Mouse (Mus musculus) 3134 (cell line): Measurements from ENCODE around the gene Rmdn3.

Experiments used
- DNase-seq: peaks from one replicate; pipeline ENCODE4 v3.0.0-alpha.2; 2011; ENCODE audit warnings: low spot score; ENCODE audit not compliant: insufficient read length; ENCODE audit errors: extremely low read depth

Rmdn3 gene

GRCm38 (mm10) chr2:119156681-119157572 lies at the start of gene Rmdn3:
Gene Rmdn3, minus strand, starts transcription at chr2:119157034.
- peak; percentile 91 for DNase-seq

DNA sequence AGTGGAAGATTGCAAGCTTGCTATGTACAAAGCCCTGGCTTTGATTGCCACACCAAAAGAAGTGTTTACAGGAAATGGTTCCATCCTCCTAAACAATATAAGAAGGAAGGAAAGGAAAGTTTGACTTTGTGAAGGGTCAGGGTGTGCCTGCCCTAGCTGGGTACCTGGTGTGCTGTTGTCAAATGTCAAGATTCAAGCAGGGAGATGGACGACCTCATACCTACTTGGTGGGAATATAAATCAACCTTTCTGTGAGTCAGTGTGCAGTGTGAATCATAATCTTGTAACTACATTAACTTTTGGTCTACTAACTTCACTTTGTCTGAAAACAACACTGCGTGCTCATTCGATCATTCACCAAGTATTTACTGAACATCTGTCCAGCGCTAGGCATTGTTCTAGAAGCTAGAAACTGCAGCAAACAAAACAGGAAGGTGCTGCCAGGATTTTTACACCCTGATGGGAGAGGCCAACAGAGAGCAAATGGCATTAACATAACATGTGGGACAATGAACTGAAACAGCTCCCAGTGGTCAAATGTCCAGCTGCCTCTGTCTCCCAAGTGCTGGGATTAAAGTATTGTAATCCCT lies 47.1 kb upstream of the Rmdn3 start:
- DNase-seq: no peak

DNA sequence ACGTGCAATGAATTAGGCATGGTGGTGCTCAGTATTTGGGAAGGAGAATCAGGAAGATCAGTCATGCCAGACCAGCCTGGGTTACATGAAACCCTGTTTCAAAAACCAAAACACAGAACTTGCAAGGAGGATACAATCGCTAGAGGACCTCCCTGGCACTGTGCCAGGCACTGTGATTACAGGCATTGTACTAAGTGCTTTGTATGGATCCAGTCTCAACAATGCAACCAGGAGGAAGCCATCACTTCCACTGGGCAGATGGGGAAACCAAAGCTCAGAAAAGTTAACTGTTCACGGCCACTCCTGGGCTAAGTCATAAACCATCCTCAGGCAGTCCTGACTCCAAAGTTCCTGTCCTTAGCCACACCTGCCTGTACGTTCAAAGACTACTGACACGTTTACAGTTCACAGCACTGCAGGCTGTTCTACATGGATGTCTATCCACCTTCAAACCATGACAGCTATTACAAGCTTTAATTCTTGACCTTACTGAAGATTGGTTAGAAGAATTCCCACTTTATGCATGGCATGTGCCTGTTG lies 46.1 kb upstream of the Rmdn3 start:
- DNase-seq: no peak

DNA sequence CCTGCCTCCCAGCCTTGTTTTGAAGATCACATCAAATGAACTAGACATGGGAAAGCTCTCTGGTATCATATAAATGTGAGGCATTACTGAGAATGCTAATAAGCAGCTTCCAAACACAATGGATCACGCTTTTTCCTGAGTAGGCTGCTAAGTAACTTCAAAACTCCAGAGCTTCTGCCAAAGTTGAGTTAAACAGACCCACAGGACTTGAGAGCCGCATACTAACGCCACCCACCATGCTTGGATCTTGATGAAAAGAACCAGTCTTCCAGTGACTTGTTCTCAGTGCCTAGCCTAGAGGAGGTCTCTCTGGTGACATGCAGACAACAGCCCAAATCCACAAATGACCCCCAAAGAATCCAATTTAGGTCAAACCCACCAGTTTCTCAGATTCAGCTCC lies 42.1 kb upstream of the Rmdn3 start:
- DNase-seq: no peak

GRCm38 (mm10) chr2:119198049-119198448 lies 41.2 kb upstream of the Rmdn3 start:
- DNase-seq: no peak

- no peak for DNase-seq
Observed at GRCm38 (mm10) chr2:119197493-119197892, 40.7 kb upstream of the Rmdn3 start.

- DNase-seq: no peak
Observed at GRCm38 (mm10) chr2:119196316-119197108, 39.7 kb upstream of the Rmdn3 start.

DNA sequence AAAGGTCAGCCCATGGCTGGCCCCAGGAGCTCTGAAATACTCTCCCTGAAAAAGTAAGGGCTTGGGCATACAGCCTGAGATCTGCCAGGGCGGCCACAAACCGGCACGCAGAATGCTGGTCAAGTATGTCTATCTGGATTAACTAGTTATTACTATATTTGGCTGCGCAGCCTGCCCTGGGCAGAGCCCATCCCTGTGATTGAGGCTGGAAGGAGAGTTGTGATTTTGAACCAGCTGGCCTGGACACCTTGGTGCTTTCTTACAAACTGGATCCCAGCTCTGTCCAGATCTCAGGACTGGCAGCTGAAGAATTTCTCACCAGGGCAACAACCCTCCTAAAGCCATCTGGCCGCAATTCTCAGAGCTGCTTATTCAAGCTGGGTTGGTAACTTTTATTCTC lies 37.3 kb upstream of the Rmdn3 start:
- no peak for DNase-seq

- DNase-seq: no peak
Observed at GRCm38 (mm10) chr2:119190969-119191368, 34.1 kb upstream of the Rmdn3 start.

- DNase-seq: peak; percentile 69
Observed at GRCm38 (mm10) chr2:119189029-119189710, 32.3 kb upstream of the Rmdn3 start.

DNA sequence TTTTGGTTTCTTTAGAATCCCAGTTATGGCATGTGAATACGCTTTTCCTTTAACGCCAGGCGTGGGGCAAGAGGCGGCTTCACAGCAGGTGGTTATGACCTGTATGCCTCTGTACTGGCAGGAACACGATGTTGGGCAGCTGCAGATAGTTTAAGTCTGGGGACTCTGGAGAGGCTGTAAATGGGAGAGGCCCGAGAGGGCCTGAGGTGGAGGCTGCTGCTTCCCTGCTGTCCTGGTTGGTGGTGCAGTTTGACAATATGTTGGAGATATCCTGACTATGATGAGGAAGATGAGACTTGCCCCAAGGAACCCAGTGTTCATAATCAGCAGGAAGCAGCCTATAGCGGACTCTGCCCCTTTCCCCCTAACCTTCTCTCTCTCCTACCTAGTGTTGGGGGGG lies 26.1 kb upstream of the Rmdn3 start:
- no peak for DNase-seq

GRCm38 (mm10) chr2:119177384-119177939 lies 20.6 kb upstream of the Rmdn3 start:
- no peak for DNase-seq

DNA sequence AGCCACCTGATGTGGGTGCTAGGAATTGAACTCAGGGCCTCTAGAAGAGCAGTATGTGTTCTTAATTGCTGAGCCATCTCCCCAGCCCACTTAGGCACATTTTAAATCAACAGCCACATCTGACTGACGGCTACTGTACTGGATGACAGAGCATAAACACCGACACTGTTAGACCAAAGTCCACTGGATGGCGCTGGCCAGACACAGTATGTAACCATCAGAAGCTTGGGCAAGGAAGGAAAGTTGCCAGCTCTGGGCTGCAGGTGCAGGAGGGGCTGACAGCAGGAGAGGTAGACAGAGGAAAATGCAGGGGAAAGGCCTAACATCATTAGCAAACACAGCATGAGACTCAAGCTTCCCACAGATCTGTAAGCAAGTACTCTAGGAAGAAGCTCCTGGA lies 19.9 kb upstream of the Rmdn3 start:
- DNase-seq: no peak

DNA sequence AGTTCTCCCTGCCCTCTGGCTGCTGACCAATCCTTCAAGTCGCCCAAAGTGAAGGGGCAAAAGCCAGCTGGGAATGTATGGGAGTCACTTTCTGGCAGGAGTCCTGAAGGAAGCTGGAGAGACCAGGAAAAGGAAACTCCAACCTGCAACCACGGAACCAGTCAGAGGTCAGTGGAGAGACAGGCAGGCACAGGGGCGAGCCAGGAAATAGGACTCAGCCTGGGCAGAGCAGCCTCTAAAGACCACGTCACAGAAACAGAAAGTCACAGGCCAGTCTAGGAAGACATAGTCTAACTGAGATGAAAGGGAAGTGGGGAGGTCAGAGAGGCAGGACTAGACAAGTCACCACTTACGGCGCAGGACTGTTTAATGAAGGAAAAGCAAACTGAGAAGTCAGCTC lies 18.8 kb upstream of the Rmdn3 start:
- peak; percentile 82 for DNase-seq

DNA sequence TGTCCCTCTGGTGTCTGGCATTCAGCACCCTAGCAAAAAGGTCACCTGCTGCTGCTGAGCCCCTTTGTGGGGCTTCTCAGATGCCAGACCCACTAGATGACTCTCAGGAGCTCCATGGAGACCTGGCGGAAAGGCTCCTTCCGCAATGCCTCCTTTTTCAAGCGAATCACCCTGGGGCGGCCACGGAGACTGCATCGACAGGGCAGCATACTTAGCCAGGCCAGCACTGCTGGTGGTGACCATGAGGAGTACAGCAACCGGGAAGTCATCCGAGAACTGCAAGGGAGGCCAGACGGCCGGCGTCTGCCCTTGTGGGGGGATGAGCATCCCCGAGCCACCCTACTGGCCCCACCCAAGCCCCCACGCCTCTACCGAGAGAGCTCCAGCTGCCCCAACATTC lies 18.0 kb upstream of the Rmdn3 start:
- DNase-seq: peak; percentile 76

DNA sequence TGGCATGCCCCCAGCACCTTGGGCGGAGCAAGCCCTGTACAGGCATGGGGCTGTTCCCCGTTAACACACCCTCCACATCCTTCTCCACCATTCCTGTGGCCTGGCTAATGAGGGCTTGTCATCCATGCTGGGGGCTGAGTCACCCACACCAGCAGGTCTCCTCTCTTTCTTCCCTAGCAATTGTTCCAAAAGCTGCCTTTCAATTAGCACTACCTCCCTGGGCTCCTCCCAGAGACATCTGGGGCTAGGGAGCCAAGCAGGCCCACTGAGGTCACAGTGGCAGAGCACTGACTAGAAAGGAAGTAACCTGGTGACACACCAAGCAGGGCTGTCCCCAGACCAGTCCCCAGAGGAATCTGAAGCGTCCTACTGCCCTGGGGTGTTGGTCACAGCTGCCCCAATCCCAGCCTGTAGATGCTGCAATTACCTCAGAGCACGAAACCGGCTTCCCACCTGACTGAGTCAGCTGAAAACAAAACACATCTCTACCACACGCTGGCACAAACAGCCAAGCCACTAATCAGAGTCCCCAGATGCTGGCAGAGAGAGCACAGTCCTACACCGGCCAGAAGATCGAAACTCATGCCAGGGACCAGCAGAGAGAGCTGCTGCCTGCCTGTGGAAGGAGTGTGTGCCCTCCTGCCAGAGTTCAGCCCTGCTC lies 17.3 kb upstream of the Rmdn3 start, which contains the start of gene Gm14137:
TSS of gene Gm14137 (plus strand) at position 519 of the 661 bp plus-strand sequence.
- peak; percentile 94 for DNase-seq

DNA sequence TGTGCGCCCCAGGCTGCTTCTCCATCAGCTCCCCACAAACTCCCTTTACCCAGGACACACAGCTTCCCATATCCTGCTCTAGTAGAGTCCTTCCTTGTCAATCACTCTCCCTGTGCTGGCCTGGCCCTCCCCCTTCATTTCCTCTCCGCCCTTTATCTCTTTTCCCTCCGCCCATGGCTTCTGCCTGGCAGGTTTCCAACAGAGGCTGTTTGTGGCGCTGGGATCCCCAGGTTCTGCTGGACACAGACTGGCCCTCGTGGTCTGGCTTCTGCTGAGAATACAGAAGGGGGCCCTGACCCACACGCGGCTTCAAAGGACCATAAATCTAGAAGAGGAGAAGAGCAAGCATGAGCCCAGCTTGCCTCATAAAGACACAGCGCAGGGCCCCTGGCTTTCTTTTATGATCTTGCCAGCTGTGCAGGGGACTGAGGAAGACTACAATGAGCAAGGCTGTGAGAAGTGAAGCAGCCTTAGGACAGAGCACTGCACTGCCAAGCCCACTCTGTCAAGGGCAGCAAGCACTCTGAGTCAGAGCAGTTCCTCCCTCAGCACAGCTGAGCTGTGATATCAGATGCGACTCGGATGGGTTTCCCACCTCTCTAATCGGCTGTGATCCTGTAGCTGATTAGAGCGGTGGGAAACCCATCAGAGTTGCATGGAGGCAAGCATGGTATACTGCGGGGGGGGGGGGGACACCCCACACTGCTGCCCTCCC lies 16.2 kb upstream of the Rmdn3 start:
- peak; percentile 79 for DNase-seq

DNA sequence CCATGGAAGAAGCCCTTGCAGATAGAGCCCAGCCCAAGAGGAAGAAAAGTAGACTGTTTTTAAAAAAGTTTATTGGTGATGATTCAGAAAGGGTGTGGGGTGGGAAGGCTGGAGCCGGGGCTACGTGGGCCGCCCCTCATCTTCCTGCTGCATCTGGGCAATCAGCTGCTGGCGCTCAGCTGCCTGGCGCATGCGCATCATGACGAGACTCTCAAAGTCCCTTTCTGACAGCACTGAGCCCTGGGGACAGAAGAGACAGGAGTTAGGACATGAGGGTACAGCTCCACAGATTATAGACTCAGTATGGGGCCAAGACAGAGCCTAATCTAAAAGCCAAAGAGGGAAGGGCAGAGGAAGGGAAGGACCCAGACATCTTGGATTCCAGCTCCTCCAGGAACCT lies 15.6 kb upstream of the Rmdn3 start:
- no peak for DNase-seq

DNA sequence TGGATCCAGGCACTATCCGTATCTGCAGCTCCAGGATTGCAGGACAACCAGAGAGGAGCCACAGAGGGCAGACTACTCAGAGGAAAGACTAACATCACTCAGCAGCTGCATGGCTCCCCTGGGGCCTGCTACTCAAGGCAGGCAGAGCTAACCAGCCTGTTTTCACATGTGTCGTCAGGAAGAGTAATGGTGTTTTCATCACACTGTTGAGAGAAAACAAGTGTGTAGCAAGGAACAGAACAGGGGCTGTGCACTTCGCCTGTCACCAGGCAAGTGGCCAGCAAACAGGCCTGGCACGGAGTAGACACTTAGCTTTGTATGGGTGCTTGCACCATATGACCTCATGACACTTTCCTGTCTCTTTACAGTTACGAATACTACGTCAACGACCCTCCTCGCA lies 14.7 kb upstream of the Rmdn3 start:
- no peak for DNase-seq
